Mouse (Mus musculus) cortical plate, adult 2 months (tissue): ENCODE data around the gene Gm28038. TPM values are rescaled to one million over a fixed set of nuclear protein-coding genes. Genes with fewer than 3 reads are reported as not detected.

ENCODE experiments used
- H3K27ac ChIP-seq: fragments of 200-500 bp; 2 replicates; pipeline ENCODE4 v1.5.1; 2012; ENCODE audit warnings: low read length, control low read depth, inconsistent platforms; ENCODE audit not compliant: insufficient read depth
- H3K4me1 ChIP-seq: fragments of 200-500 bp; 2 replicates; pipeline ENCODE4 v1.6.1; 2011; ENCODE audit warnings: low read length; ENCODE audit not compliant: control insufficient read depth, insufficient read depth
- H3K4me3 ChIP-seq: fragments of 200-500 bp; 2 replicates; pipeline ENCODE4 v1.5.1; 2011; ENCODE audit warnings: mild to moderate bottlenecking, low read length, control low read depth; ENCODE audit not compliant: insufficient read depth
- CTCF ChIP-seq: fragments of 200-500 bp; IDR thresholded peaks from 2 replicates; pipeline ENCODE4 v1.5.1; 2011; ENCODE audit warnings: mild to moderate bottlenecking, control low read depth, low read length; ENCODE audit not compliant: insufficient read depth; ENCODE audit errors: extremely low read depth
- POLR2A ChIP-seq: fragments of 200-500 bp; IDR thresholded peaks from 2 replicates; pipeline ENCODE4 v1.6.1; 2011; ENCODE audit warnings: mild to moderate bottlenecking, low read length, control low read depth; ENCODE audit not compliant: insufficient read depth; ENCODE audit errors: extremely low read depth
- polyA plus RNA-seq: library from polyadenylated mRNA; depleted of rRNA; stranded (reverse); fragments of >200 nt; gene quantifications from 2 replicates; pipeline ENCODE4 v1.2.3, GENCODE M21; 2012

Gene Gm28038
- polyA plus RNA-seq, 1 experiment, result not detected

DNA sequence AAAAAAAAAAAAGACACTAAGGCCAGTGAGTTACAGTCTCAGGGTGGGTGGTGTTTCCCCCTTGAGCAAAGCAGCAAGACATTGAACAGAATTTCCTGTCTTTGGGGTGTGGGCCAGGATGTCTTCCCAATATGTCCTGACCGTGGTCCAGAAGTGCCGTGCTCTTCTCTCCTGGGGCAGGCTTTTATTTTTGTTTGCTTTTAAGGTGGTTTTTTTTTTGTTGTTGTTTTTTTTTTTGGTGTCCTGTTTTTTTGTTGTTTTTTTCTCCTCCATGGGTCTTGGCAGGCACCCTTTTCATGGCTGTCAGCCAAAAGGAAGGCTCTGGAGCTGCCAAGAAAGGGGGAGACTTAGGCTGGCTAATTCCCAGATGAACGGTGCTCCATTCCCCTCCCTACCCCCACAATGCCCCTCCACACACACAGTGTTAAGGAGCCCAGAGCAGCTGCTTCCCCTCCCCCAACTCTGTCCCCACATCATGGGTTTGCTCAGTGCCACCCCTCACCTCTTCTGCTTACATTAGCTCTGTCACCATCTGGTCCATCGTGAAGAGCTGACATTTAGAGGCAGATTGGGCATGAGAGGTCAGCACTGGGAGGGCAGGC, 17.9 kb upstream of the Gm28038 start:
- TF ChIP-seq CTCF (no peak), POLR2A (no peak)
- Histone ChIP-seq H3K27ac (peak overlapping the region; percentile 13), H3K4me1 (peaks cover 8% of the 10 kb centered on the region)

DNA sequence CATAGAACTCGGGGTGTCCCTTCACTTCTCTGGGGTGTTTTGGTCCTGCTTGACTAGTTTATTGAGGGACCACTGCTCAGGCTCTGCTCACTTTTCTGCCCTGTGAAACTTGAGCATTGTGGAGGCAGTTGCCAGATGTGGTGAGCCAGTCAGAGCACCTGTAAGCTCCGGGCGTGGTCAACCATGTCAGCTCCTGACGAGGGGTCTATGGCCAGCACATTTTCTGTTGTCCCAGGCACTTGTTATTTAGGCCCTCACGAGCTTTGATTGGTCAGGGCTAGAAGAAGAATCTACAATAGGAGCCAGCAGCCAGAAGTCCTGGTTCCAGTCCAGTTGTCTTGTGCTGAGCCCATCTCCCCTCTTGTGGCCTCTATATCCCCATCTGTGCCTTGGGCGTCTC, 17.0 kb upstream of the Gm28038 start:
- no peak overlapping the region for H3K4me3 ChIP-seq
- peak overlapping the region; percentile 13; the same call in 1 of the 2 replicates for H3K27ac ChIP-seq
- peaks cover 8% of the 10 kb centered on the region for H3K4me1 ChIP-seq
- TF ChIP-seq POLR2A (no peak), CTCF (no peak)

More for the DNA sequence above, 17.9 kb upstream of the Gm28038 start:
- no peak overlapping the region for H3K4me3 ChIP-seq

DNA sequence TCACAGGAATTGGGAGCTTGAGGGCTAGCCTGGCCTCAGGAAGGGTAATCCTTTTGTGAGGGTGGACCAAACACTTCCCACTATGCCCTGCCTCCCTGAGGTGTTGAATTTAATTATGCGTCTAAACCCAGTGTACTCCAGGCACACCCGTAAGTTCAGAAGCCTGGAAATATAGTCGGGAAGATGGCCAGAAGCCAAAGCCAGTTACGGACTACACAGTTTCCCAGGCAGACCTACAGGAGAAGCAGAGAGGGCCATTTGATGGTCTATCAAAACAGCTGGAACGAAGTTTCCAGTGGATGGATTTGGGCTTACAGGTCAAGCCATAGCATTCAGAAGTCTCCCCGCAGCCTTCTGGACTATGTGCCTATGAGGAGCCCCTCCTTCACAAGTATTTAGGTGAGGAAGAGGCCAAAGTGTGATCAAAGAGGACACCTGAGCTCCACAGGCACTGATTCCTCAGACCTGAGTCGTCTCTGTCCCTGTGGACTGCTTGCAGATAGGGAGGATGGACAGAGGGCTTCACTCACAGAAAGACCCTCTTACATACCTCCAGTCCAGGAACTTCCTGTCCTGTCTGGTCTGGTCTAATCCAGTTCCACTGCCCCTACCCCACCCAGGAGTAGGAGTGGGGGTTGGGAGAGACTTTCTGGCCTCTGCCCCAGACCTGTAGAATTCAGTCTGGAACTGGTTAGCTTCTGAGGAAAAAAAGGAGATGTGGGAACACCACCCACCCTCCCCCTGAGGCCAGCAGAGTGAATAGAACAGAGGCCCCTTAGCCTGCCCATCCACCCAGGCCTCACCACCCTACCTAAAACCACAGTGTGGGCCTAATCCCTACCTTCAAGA, 15.9 kb upstream of the Gm28038 start:
- TF ChIP-seq POLR2A (no peak), CTCF (no peak)
- peak overlapping the region; percentile 91 for H3K27ac ChIP-seq
- H3K4me1 ChIP-seq, result peaks cover 6% of the 10 kb centered on the region
- no peak overlapping the region for H3K4me3 ChIP-seq

DNA sequence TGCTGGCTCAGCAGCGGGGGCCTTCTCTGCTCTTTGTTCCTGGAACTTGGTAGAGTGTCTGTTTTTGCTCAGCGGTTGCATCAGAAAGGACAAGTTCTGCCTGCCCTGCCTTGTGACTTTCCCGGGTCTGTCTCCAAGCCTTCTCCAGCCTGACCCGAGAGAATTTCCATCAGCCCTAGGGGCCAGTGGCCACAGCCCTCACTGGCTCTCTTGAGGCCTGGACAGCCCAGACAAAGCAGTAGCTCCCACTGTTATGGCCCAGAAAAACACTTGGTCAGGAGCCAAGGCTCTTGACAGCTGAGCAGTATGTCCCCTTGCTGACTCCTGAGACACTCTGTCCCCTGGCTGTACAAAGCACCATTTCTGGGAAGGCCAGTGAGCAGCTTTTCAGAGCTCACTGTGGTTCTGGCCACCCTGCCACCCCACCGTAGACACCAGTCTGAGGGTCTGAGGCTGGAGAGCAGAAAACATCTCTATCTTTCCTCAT, 15.0 kb upstream of the Gm28038 start, which contains the start of gene Phyhd1:
TSS of gene Phyhd1 (plus strand) at position 437 of the 487 bp plus-strand sequence.
- no peak for TF ChIP-seq POLR2A
- TF ChIP-seq CTCF, result no peak
- H3K27ac ChIP-seq, result peak within 1 kb of the TSS; percentile 91
- H3K4me3 ChIP-seq, result no peak within 1 kb of the TSS
- H3K4me1 ChIP-seq, result peaks cover 6% of the 10 kb centered on the region

DNA sequence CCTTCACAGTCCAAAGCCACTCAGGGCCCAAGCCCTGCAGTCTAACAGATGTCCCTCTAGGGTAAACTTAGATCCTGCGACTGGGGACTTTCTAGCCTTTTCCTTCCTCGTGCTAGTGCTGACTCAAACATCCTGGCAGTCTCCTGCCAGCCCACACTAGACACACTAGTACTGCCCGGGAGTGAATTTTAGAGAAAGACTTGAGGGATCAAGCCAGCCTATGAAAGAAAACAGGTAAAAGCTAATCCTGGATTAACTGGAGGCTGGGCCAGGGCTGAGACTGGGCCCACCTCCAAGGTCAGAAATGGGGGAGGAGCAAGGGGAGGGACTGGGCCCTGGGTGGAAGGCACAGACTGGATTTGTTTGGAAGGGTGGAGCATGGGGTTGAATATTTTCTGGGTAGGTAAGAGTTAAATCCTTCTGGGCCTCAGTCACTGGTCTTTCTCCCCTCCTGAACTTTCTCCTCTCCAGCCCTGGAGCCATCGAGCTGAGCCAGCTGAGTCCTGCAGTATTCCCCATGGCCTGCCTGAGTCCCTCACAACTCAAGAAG, 14.4 kb upstream of the Gm28038 start:
- TF ChIP-seq POLR2A (no peak), CTCF (no peak)

DNA sequence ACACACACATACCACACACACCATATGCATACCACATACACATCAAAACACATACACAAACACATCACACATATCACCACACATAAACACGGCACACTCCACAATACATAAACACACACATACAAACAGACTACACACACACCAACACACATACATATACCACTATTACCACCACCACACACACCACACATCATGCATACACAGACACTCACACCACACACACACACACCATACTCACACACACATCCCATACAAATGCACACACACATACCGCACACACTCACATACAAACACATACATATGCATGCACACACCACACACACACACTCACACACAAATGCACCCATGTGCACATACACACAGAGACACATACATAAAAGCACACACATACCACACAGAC, 13.4 kb upstream of the Gm28038 start:
- H3K27ac ChIP-seq, result 0 out of 2 replicates have a peak overlapping the region, but pooled peaks have one; percentile 91
- H3K4me1 ChIP-seq, result peaks cover 6% of the 10 kb centered on the region
- no peak for TF ChIP-seq CTCF
- TF ChIP-seq POLR2A, result no peak
- H3K4me3 ChIP-seq, result no peak overlapping the region

More for the DNA sequence above, 14.4 kb upstream of the Gm28038 start:
- no peak overlapping the region for H3K4me3 ChIP-seq
- peaks cover 6% of the 10 kb centered on the region for H3K4me1 ChIP-seq
- peak overlapping the region; percentile 91 for H3K27ac ChIP-seq

DNA sequence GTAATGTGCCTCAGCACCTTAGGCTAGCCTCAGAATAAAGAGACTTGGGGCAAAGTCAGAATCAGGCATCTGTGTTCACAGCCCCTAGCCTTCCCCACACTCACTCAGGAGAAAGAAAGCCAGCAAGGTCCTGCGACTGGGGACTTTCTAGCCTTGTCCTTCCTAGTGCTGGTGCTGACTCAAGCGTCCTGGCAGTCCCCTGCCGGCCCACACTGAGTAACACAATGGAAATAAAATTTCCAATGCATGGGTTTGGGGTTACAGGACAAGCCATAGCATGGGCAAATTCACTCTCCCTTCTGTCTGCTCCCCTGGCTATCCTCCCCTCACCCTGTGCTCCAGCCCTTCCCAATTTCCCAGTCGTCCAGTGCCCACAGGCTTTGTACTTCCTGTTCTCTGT, 12.5 kb upstream of the Gm28038 start:
- Histone ChIP-seq H3K4me3 (no peak overlapping the region), H3K4me1 (peaks cover 4% of the 10 kb centered on the region; the same call in 1 of the 2 replicates), H3K27ac (0 out of 2 replicates have a peak overlapping the region, but pooled peaks have one; percentile 41)
- TF ChIP-seq POLR2A (no peak), CTCF (no peak)

DNA sequence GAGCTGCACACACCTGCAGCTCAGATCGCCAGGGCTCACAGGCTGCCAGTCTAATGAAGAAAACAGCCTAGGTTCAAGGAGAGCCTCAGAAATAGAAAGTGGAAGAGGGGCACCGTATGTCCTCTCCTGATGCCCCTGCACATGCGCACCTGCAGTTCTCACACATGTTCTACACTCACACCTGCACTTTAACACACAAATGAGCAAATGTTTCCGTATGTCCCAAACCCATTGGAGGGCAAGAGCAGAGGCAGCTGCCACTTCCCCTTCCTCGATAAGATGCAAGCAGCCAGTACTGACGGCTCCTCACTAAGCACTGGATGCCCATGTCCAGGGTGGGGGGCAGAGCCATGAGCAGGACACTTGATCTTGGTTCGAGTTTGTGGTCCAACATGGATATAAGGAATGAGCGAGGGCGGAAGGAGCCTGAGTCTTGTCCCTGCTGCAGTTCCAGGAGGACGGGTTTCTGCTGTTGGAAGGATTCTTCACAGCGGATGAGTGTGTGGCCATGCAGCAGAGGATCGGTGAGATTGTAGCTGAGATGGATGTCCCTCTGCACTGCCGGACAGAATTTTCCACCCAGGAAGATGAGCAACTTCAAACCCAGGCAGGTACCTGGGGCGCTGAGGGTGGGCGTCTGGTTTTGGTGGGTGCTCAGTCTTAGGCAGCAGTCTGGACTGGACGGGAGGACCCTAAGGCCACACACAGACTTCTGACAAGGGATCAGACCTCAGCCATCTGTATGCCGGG, 11.4 kb upstream of the Gm28038 start:
- TF ChIP-seq POLR2A, result no peak
- no peak for TF ChIP-seq CTCF
- peaks cover 4% of the 10 kb centered on the region; the same call in 1 of the 2 replicates for H3K4me1 ChIP-seq
- H3K27ac ChIP-seq, result peak overlapping the region; percentile 29
- H3K4me3 ChIP-seq, result no peak overlapping the region

DNA sequence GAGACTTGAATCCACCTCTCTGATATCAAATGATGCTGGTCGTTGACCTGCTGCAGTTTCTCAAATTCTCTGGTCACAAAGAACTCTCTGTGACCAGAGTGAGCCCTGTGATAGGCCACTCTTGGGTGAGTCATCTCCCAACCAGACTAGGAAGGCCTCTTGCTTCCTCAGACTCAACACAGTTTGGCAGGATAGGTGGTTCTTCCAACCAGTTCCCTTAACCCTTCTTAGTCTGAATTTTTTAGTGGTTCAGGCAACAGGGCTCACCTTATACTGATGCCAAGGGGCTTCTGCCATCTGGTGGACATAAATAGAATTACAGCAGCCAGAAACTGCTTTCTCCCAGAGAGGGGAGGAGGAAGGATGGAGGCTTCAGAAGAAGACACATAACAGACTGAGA, 10.7 kb upstream of the Gm28038 start:
- H3K4me1 ChIP-seq, result peaks cover 2% of the 10 kb centered on the region; the same call in 1 of the 2 replicates
- H3K4me3 ChIP-seq, result no peak overlapping the region
- TF ChIP-seq CTCF, result peak; percentile 79
- TF ChIP-seq POLR2A, result no peak
- H3K27ac ChIP-seq, result no peak overlapping the region
